Mouse (Mus musculus) heart, embryonic 15.5 days (tissue): ENCODE data around the gene Tcte3. TPM values are rescaled to one million over a fixed set of nuclear protein-coding genes. Genes with fewer than 3 reads are reported as not detected.
"Not testable (repeated sequence)": the region's sequence is repeated elsewhere in the genome, so short reads cannot be mapped to it uniquely, and the experiment has no call there.

ENCODE experiments used
- ATAC-seq: fragments of 200-750 bp; cut with Nextera tagmentation; replicated peaks from 2 replicates; pipeline ENCODE4 v1.8.0; 2017; ENCODE audit warnings: low read depth, moderate TSS enrichment; ENCODE audit not compliant: insufficient number of reproducible peaks, insufficient read depth, low FRiP score
- H3K27ac ChIP-seq: fragments of 300-500 bp; sonication (generic); 2 replicates; pipeline ENCODE4 v1.5.1; 2015; ENCODE audit warnings: mild to moderate bottlenecking, inconsistent platforms
- H3K27me3 ChIP-seq: fragments of 300-500 bp; sonication (generic); 2 replicates; pipeline ENCODE4 v1.6.1; 2015; ENCODE audit warnings: inconsistent platforms
- H3K36me3 ChIP-seq: fragments of 300-500 bp; sonication (generic); 2 replicates; pipeline ENCODE4 v1.6.1; 2015; ENCODE audit warnings: mild to moderate bottlenecking, inconsistent platforms
- H3K4me1 ChIP-seq: fragments of 300-500 bp; sonication (generic); replicated peaks from 2 replicates; pipeline ENCODE4 v1.6.1; 2015; ENCODE audit warnings: inconsistent platforms
- H3K4me2 ChIP-seq: fragments of 300-500 bp; sonication (generic); 2 replicates; pipeline ENCODE4 v1.6.1; 2015; ENCODE audit warnings: inconsistent platforms, mild to moderate bottlenecking, moderate library complexity
- H3K4me3 ChIP-seq: fragments of 300-500 bp; sonication (generic); 2 replicates; pipeline ENCODE4 v1.5.1; 2015; ENCODE audit warnings: mild to moderate bottlenecking, inconsistent platforms
- H3K9ac ChIP-seq: fragments of 300-500 bp; sonication (generic); 2 replicates; pipeline ENCODE4 v1.6.1; 2015; ENCODE audit warnings: mild to moderate bottlenecking, inconsistent platforms
- H3K9me3 ChIP-seq: fragments of 300-500 bp; sonication (generic); replicated peaks from 2 replicates; pipeline ENCODE4 v1.6.1; 2016; ENCODE audit warnings: inconsistent platforms
- WGBS: fragments of 180-500 bp; shearing (Covaris S2); methylation state at CpG from one replicate; pipeline ENCODE4 v1.1.7; 2015; ENCODE audit warnings: mixed read lengths; 5-methylcytosine and 5-hydroxymethylcytosine counted together
- polyA plus RNA-seq: library from polyadenylated mRNA; unstranded; fragments of >200 nt; fragmentation: Nextera tagmentation; extraction: Ambion mirVana; gene quantifications from 2 replicates; pipeline ENCODE4 v1.2.1, GENCODE M21; 2015

Tcte3 gene
- polyA plus RNA-seq, 1 experiment from 2014 or later, result 1.00 TPM

DNA sequence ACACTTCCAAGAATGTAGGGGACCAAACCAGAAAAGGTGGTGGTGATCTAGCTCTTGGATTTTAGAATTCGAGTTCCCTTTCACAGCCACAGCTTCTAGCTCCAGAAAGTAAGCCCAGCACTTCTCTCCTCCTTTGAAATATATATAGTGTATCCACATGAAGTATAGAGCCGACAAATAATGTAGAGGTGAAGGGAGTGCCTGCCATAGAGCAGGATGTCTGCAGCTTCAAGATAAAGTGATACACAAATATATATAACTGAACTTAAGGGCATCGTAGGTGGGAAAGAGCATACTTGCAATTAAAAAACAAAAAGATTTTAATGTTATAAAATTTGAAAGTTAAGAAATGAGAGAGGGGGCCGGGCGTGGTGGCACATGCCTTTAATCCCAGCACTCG, 15.8 kb downstream of the Tcte3 start:
- not testable (repeated sequence) for H3K4me1 ChIP-seq, H3K4me3 ChIP-seq, H3K27me3 ChIP-seq, H3K27ac ChIP-seq, ATAC-seq, H3K4me2 ChIP-seq, H3K9me3 ChIP-seq, H3K36me3 ChIP-seq, H3K9ac ChIP-seq
- WGBS, result no CpG with 5 or more reads among the region's 6 CpGs

DNA sequence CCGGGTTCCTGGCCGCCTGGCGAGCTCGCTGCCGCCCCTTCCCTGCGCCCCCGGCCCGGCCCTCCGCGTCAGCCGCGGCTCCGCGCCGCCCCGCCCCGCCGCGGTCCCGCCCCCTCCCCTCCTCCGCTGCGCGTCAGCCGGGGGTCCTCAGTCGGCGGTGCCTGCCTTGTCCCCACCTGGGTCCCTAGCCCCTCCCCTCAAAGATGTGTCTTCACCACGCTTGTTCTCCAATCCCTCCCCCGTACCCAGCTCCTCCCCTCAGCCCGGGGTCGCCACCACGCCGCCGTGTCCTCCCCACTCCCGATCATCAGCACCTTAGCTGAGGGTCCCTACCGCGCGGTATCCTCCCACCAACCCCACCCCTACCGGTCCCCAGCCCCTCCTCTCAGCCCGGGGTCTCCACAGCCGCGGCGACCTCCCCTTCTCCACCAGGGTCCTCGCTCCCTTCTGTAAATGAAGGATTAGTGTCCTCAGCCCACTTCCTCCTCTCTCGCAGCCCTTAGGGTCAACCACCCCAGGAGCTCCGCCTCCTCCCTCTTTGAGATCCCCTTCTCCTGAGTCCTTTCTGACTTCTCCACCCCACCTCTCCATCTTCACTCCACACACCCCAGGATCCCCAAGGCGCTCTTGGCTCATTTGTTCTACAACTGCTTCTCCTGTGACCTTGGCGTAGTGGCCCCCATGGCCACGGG, 16.6 kb downstream of the Tcte3 start:
- not testable (repeated sequence) for H3K36me3 ChIP-seq, H3K27me3 ChIP-seq, H3K9me3 ChIP-seq, H3K4me1 ChIP-seq, H3K27ac ChIP-seq, H3K4me3 ChIP-seq, H3K4me2 ChIP-seq, H3K9ac ChIP-seq
- no CpG with 5 or more reads among the region's 48 CpGs for WGBS
- peak; percentile 72 for ATAC-seq

DNA sequence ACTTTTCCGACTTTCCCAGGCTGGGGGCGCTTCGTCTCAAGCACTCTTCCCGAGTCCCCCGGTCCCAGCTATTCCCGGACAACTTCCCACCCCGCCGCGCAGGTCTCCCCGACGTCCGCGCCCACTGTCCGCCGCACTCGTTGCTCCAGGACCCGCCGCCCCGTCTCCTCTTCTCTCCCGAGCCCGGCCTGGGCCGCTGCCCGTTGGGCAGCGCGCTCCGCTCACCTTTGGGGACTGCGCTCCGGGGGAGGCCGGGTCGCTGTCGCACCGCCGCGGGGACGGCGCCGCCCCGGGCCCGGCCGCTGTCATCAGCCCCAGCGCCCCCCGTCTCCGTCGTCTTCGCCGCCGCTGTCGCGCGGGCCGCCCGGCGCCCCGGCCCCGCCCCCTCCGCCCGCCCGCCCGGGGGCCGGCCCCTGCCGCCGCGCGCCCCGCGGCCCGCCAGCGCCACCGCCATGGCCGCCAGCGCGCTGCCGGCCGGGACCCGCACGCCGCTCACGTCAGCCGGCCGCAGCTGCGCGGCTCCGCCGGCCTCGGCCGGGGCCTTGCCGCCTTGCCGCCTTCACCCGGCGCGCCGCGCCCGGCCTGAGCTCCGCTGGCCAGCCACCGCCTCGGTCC, 17.3 kb downstream of the Tcte3 start:
- WGBS, result no CpG with 5 or more reads among the region's 97 CpGs
- not testable (repeated sequence) for H3K27me3 ChIP-seq, H3K9me3 ChIP-seq, H3K27ac ChIP-seq, H3K9ac ChIP-seq, H3K4me1 ChIP-seq, H3K4me2 ChIP-seq, H3K4me3 ChIP-seq, H3K36me3 ChIP-seq
- ATAC-seq, result peak; percentile 85

DNA sequence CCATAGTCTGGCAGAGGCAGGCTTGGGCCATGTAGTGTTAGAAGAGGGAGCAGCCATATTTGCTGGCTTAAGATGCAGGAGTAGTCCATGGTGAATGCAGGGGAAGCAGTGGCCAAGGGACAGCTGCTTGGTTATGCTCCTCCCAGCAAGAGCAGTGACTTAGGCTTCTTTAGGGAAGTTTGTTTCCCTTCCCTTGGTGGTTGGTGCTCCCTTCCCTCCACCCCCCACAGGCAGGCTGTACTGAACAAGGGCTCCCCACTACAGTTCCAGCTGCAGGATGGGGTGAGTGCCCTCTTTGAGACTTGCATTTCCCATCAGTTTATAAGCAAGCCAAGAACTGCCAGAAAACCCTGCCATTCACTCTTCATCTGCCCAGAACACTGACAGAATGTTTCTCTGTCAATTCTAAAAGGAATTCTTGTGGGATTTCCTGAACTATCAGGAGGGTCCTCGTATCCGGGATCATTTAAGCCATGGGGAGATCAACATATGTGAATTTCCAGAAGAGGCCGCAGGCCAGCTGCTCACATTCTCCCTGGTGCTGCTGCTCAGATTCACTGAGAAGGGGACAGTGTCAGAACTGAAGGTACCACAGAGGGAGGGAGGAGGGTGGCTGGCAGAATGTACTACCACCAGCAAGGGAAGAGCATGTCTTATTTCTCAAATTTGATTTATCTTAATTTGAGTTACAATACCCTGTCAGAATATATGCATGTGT, 19.6 kb downstream of the Tcte3 start:
- not testable (repeated sequence) for H3K9ac ChIP-seq
- WGBS, result 85% methylated on average over 3 of the region's 3 CpGs

DNA sequence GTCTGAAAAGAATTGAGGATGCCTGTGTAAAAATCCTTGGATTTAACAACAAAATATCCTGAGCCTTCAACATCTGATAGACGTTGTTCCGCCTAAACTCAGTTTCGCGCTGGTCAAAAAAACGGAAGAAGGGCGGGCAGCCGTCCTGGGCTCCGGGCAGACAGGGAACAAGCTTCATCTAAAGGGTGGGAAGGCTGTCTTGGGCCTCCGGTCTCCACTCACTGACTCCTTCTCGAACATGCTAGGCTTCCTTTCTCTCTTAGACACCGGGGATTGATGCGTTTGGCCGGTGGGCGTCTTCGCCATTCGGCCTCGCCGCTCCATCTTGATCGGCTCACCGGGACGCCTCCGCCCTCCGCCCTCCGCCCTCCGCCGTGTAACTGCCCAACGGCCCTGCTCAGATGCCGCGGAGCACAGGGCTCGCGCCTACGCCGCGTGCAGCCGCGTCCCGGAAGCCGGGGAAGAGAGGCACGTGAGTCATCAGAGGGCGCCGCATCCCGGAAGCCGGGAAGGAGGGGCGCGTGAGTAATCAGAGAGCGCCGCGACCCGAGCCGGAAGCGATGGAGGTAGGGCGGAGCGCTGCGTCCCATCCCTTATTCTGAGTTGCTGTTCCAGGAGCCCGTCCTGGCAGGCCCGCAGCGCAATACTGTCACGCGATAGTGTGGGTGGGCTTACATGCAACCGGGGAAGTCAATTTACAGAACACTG, 31.4 kb downstream of the Tcte3 start, which contains the start of gene Gm3435:
Gene Gm3435 (plus strand): TSS at position 471 of the 708 bp plus-strand sequence.
- not testable (repeated sequence) for H3K4me2 ChIP-seq, H3K9ac ChIP-seq, H3K27ac ChIP-seq, H3K4me1 ChIP-seq, H3K36me3 ChIP-seq, H3K27me3 ChIP-seq, H3K4me3 ChIP-seq, H3K9me3 ChIP-seq
- peak; percentile 98 for ATAC-seq
- no CpG with 5 or more reads among the region's 60 CpGs for WGBS

More for the DNA sequence above, 19.6 kb downstream of the Tcte3 start:
- ATAC-seq, H3K27me3 ChIP-seq, H3K9me3 ChIP-seq, H3K4me1 ChIP-seq, H3K4me3 ChIP-seq, H3K27ac ChIP-seq, H3K36me3 ChIP-seq, H3K4me2 ChIP-seq: not testable (repeated sequence)

DNA sequence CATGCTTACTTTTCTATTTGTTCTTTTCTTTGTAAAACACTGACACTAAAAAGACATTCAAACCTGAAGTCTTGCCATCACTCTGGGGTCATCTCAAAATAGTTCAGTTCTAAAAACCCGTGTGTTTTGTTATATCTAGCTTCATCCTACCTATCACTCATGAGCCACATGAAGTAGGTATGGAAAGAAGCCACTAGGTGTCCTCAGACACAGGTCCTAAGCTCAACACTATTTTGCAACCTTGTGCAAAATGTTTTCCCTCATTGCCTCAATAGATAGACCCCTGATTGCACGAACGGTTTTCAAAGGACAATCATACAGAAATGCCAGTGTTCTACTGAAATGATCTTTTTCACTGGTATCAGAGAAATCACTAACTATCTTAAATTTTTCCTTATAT, 32.2 kb downstream of the Tcte3 start:
- not testable (repeated sequence) for H3K9ac ChIP-seq, H3K4me2 ChIP-seq, H3K27ac ChIP-seq, H3K27me3 ChIP-seq, H3K36me3 ChIP-seq, H3K9me3 ChIP-seq, H3K4me1 ChIP-seq, H3K4me3 ChIP-seq, ATAC-seq
- no CpG with 5 or more reads among the region's 3 CpGs for whole genome bisulfite sequencing

DNA sequence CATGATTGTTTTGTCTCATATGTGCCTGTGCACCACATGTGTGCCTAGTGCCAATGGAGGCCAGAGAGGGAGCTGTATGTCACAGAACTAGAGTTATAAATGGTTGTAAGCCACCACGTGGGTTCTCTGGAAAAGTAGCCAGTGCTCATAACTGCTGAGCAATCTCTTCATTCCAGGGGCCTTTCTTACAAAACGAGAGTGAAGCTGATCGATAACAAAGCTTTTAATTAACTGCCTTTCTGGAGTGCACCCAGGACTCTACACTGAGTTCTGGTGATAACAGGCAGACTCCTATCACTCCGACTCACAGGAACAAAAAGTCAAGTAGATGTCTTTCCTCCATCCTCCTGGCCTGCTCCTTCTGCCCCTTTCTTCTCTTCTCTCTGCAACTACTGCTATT, 41.2 kb downstream of the Tcte3 start:
- not testable (repeated sequence) for ATAC-seq, H3K27ac ChIP-seq
- no CpG with 5 or more reads among the region's 4 CpGs for WGBS

DNA sequence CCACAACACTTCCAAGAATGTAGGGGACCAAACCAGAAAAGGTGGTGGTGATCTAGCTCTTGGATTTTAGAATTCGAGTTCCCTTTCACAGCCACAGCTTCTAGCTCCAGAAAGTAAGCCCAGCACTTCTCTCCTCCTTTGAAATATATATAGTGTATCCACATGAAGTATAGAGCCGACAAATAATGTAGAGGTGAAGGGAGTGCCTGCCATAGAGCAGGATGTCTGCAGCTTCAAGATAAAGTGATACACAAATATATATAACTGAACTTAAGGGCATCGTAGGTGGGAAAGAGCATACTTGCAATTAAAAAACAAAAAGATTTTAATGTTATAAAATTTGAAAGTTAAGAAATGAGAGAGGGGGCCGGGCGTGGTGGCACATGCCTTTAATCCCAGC, 47.1 kb downstream of the Tcte3 start:
- not testable (repeated sequence) for H3K4me3 ChIP-seq, H3K27me3 ChIP-seq, H3K27ac ChIP-seq, H3K4me2 ChIP-seq, H3K9ac ChIP-seq, ATAC-seq, H3K4me1 ChIP-seq, H3K9me3 ChIP-seq, H3K36me3 ChIP-seq
- no CpG with 5 or more reads among the region's 5 CpGs for WGBS

More for the DNA sequence above, 41.2 kb downstream of the Tcte3 start:
- not testable (repeated sequence) for H3K9ac ChIP-seq, H3K36me3 ChIP-seq, H3K4me3 ChIP-seq, H3K4me1 ChIP-seq, H3K4me2 ChIP-seq, H3K27me3 ChIP-seq, H3K9me3 ChIP-seq

DNA sequence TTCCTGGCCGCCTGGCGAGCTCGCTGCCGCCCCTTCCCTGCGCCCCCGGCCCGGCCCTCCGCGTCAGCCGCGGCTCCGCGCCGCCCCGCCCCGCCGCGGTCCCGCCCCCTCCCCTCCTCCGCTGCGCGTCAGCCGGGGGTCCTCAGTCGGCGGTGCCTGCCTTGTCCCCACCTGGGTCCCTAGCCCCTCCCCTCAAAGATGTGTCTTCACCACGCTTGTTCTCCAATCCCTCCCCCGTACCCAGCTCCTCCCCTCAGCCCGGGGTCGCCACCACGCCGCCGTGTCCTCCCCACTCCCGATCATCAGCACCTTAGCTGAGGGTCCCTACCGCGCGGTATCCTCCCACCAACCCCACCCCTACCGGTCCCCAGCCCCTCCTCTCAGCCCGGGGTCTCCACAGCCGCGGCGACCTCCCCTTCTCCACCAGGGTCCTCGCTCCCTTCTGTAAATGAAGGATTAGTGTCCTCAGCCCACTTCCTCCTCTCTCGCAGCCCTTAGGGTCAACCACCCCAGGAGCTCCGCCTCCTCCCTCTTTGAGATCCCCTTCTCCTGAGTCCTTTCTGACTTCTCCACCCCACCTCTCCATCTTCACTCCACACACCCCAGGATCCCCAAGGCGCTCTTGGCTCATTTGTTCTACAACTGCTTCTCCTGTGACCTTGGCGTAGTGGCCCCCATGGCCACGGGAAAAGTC, 48.0 kb downstream of the Tcte3 start:
- H3K4me2 ChIP-seq, H3K27me3 ChIP-seq, H3K36me3 ChIP-seq, H3K9me3 ChIP-seq, H3K27ac ChIP-seq, H3K9ac ChIP-seq, H3K4me1 ChIP-seq, H3K4me3 ChIP-seq: not testable (repeated sequence)
- peak; percentile 82 for ATAC-seq
- no CpG with 5 or more reads among the region's 47 CpGs for WGBS

DNA sequence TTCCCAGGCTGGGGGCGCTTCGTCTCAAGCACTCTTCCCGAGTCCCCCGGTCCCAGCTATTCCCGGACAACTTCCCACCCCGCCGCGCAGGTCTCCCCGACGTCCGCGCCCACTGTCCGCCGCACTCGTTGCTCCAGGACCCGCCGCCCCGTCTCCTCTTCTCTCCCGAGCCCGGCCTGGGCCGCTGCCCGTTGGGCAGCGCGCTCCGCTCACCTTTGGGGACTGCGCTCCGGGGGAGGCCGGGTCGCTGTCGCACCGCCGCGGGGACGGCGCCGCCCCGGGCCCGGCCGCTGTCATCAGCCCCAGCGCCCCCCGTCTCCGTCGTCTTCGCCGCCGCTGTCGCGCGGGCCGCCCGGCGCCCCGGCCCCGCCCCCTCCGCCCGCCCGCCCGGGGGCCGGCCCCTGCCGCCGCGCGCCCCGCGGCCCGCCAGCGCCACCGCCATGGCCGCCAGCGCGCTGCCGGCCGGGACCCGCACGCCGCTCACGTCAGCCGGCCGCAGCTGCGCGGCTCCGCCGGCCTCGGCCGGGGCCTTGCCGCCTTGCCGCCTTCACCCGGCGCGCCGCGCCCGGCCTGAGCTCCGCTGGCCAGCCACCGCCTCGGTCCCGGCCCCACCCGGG, 48.7 kb downstream of the Tcte3 start:
- H3K27me3 ChIP-seq, H3K4me2 ChIP-seq, H3K9me3 ChIP-seq, H3K27ac ChIP-seq, H3K9ac ChIP-seq, H3K4me1 ChIP-seq, H3K4me3 ChIP-seq, H3K36me3 ChIP-seq: not testable (repeated sequence)
- peak; percentile 85 for ATAC-seq
- WGBS, result no CpG with 5 or more reads among the region's 98 CpGs
